Mouse (Mus musculus) T-cell, adult 2 months (primary cell): Measurements from ENCODE around the gene Prl3a1.

Experiments used
- DNase-seq: peaks from one replicate; pipeline ENCODE4 v3.0.0; 2022; ENCODE audit warnings: low spot score

The Prl3a1 gene

GRCm38 (mm10) chr13:27259136-27259535 is at the start of gene Prl3a1:
Prl3a1 (plus strand) TSS chr13:27259436.
- no peak for DNase-seq

GRCm38 (mm10) chr13:27241547-27241946 is 17.7 kb upstream of the Prl3a1 start, which contains the start of gene Prl3b1:
Prl3b1 (plus strand) TSS chr13:27241847.
- DNase-seq: no peak

- DNase-seq: no peak
Measured at GRCm38 (mm10) chr13:27312334-27313225, 53.3 kb downstream of the Prl3a1 start, which contains the start of gene Prl6a1. Prl6a1 (plus strand) TSS chr13:27312627.
